Mouse (Mus musculus): ENCODE results near the gene Gpatch3. TPM values are rescaled to one million over a fixed set of nuclear protein-coding genes. Genes with fewer than 3 reads are reported as not detected.

Gpatch3 gene
- polyA plus RNA-seq, 1 experiment from 2014 or later: 6.2 TPM

- peaks cover 32% of the 10 kb centered on the region for H3K36me3 ChIP-seq (replicated peaks; ENCODE audit: control insufficient read depth, insufficient read depth)
- no peak overlapping the region; the same call in 1 of the 2 replicates for H3K27ac ChIP-seq
- H3K4me3 ChIP-seq (replicated peaks; ENCODE audit: low read length): no peak overlapping the region
- H3K9me3 ChIP-seq (ENCODE audit: control insufficient read depth, low read length): no peaks in the 10 kb centered on the region
- H3K4me1 ChIP-seq (replicated peaks; ENCODE audit: control insufficient read depth, insufficient read depth, low read length): no peaks in the 10 kb centered on the region
- no peak overlapping the region for H3K4me2 ChIP-seq (replicated peaks)
- no peak overlapping the region for H3K9ac ChIP-seq
- DNase-seq (ENCODE audit: low spot score) (no peak), ATAC-seq (ENCODE audit: low FRiP score) (no peak)
- H3K27me3 ChIP-seq (ENCODE audit: control insufficient read depth, insufficient read depth, low read length): no peaks in the 10 kb centered on the region
- whole genome bisulfite sequencing: 62% methylated on average over 11 of the region's 11 CpGs
Measured at GRCm38 (mm10) chr4:133625621-133626071, 51.1 kb downstream of the Gpatch3 start.

GRCm38 (mm10) chr4:133626221-133626620 is 51.7 kb downstream of the Gpatch3 start:
- no peak for ATAC-seq (ENCODE audit: low FRiP score)

GRCm38 (mm10) chr4:133626621-133627020 is 52.1 kb downstream of the Gpatch3 start:
- Histone ChIP-seq H3K4me1 (replicated peaks; ENCODE audit: control insufficient read depth, insufficient read depth, low read length) (peaks cover 5% of the 10 kb centered on the region; the same call in 1 of the 2 replicates), H3K36me3 (replicated peaks; ENCODE audit: control insufficient read depth, insufficient read depth) (peaks cover 32% of the 10 kb centered on the region), H3K4me3 (replicated peaks; ENCODE audit: low read length) (no peak overlapping the region), H3K9me3 (ENCODE audit: control insufficient read depth, low read length) (no peaks in the 10 kb centered on the region), H3K27me3 (ENCODE audit: control insufficient read depth, insufficient read depth, low read length) (no peaks in the 10 kb centered on the region), H3K9ac (no peak overlapping the region), H3K4me2 (replicated peaks) (no peak overlapping the region), H3K27ac (no peak overlapping the region)
- 86% methylated on average over 9 of the region's 9 CpGs for WGBS
- DNase-seq (ENCODE audit: low spot score) (no peak), ATAC-seq (ENCODE audit: low FRiP score) (no peak)

More at GRCm38 (mm10) chr4:133626221-133626620, 51.7 kb downstream of the Gpatch3 start:
- Histone ChIP-seq H3K27me3 (ENCODE audit: control insufficient read depth, insufficient read depth, low read length) (no peaks in the 10 kb centered on the region), H3K9me3 (ENCODE audit: control insufficient read depth, low read length) (no peaks in the 10 kb centered on the region), H3K4me3 (replicated peaks; ENCODE audit: low read length) (no peak overlapping the region), H3K4me1 (replicated peaks; ENCODE audit: control insufficient read depth, insufficient read depth, low read length) (peaks cover under 1% of the 10 kb centered on the region; the same call in 1 of the 2 replicates), H3K4me2 (replicated peaks) (no peak overlapping the region), H3K27ac (0 out of 2 replicates have a peak overlapping the region, but pooled peaks have one; percentile 32), H3K36me3 (replicated peaks; ENCODE audit: control insufficient read depth, insufficient read depth) (peaks cover 32% of the 10 kb centered on the region), H3K9ac (no peak overlapping the region)
- whole genome bisulfite sequencing: 32% methylated on average over 5 of the region's 5 CpGs
- no peak for DNase-seq (ENCODE audit: low spot score)

DNA sequence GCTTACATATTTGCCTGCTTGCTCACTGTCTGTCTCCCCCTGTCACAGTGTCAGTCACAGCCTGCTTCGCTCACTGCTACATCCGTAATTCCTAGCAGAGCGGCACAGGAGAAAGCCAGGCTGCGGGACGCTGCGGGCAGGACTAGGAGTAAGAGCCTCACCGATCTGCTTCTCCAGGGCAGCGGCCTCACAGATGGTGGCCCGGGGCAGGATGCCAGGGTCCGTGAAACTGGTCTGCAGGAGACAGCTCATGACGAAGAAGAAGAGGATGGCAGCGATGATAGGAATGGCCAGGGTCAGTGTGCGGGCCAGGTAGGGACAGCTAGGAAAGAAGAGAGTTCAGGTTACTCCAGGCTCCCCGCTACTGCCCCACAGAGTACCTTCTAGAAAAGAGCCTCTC is 52.5 kb downstream of the Gpatch3 start:
- no peak overlapping the region for H3K9ac ChIP-seq
- no peaks in the 10 kb centered on the region for H3K27me3 ChIP-seq (ENCODE audit: control insufficient read depth, insufficient read depth, low read length)
- no peak overlapping the region for H3K4me2 ChIP-seq (replicated peaks)
- no peaks in the 10 kb centered on the region for H3K9me3 ChIP-seq (ENCODE audit: control insufficient read depth, low read length)
- no peak overlapping the region for H3K27ac ChIP-seq
- H3K4me3 ChIP-seq (replicated peaks; ENCODE audit: low read length): no peak overlapping the region
- peaks cover 32% of the 10 kb centered on the region for H3K36me3 ChIP-seq (replicated peaks; ENCODE audit: control insufficient read depth, insufficient read depth)
- 90% methylated on average over 14 of the region's 14 CpGs for WGBS
- DNase-seq (ENCODE audit: low spot score) (no peak), ATAC-seq (ENCODE audit: low FRiP score) (no peak)
- peaks cover 9% of the 10 kb centered on the region; the same call in 1 of the 2 replicates for H3K4me1 ChIP-seq (replicated peaks; ENCODE audit: control insufficient read depth, insufficient read depth, low read length)

GRCm38 (mm10) chr4:133628517-133628916 is 54.0 kb downstream of the Gpatch3 start:
- Histone ChIP-seq H3K4me1 (replicated peaks; ENCODE audit: control insufficient read depth, insufficient read depth, low read length) (peaks cover 14% of the 10 kb centered on the region; the same call in 1 of the 2 replicates), H3K4me2 (replicated peaks) (no peak overlapping the region), H3K27ac (no peak overlapping the region), H3K4me3 (replicated peaks; ENCODE audit: low read length) (no peak overlapping the region), H3K36me3 (replicated peaks; ENCODE audit: control insufficient read depth, insufficient read depth) (peaks cover 32% of the 10 kb centered on the region), H3K27me3 (ENCODE audit: control insufficient read depth, insufficient read depth, low read length) (no peaks in the 10 kb centered on the region), H3K9ac (no peak overlapping the region), H3K9me3 (ENCODE audit: control insufficient read depth, low read length) (no peaks in the 10 kb centered on the region)
- DNase-seq (ENCODE audit: low spot score): no peak
- no peak for ATAC-seq (ENCODE audit: low FRiP score)
- WGBS: 88% methylated on average over 2 of the region's 2 CpGs

GRCm38 (mm10) chr4:133629191-133629590 is 54.6 kb downstream of the Gpatch3 start:
- Histone ChIP-seq H3K4me3 (replicated peaks; ENCODE audit: low read length) (no peak overlapping the region), H3K36me3 (replicated peaks; ENCODE audit: control insufficient read depth, insufficient read depth) (peaks cover 27% of the 10 kb centered on the region), H3K27me3 (ENCODE audit: control insufficient read depth, insufficient read depth, low read length) (no peaks in the 10 kb centered on the region), H3K4me2 (replicated peaks) (no peak overlapping the region), H3K27ac (no peak overlapping the region), H3K4me1 (replicated peaks; ENCODE audit: control insufficient read depth, insufficient read depth, low read length) (peaks cover 14% of the 10 kb centered on the region; the same call in 1 of the 2 replicates), H3K9me3 (ENCODE audit: control insufficient read depth, low read length) (no peaks in the 10 kb centered on the region), H3K9ac (no peak overlapping the region)
- WGBS: 87% methylated on average over 7 of the region's 7 CpGs
- ATAC-seq (ENCODE audit: low FRiP score): no peak
- no peak for DNase-seq (ENCODE audit: low spot score)

- Histone ChIP-seq H3K4me2 (replicated peaks) (no peak overlapping the region), H3K4me3 (replicated peaks; ENCODE audit: low read length) (no peak overlapping the region), H3K27ac (no peak overlapping the region), H3K4me1 (replicated peaks; ENCODE audit: control insufficient read depth, insufficient read depth, low read length) (peaks cover 14% of the 10 kb centered on the region; the same call in 1 of the 2 replicates), H3K9me3 (ENCODE audit: control insufficient read depth, low read length) (no peaks in the 10 kb centered on the region), H3K36me3 (replicated peaks; ENCODE audit: control insufficient read depth, insufficient read depth) (peaks cover 16% of the 10 kb centered on the region), H3K27me3 (ENCODE audit: control insufficient read depth, insufficient read depth, low read length) (no peaks in the 10 kb centered on the region), H3K9ac (no peak overlapping the region)
- WGBS: 94% methylated on average over 8 of the region's 8 CpGs
- DNase-seq (ENCODE audit: low spot score) (no peak), ATAC-seq (ENCODE audit: low FRiP score) (no peak)
Measured at GRCm38 (mm10) chr4:133630326-133630920, 55.9 kb downstream of the Gpatch3 start.

GRCm38 (mm10) chr4:133631071-133631768 is 56.7 kb downstream of the Gpatch3 start:
- Histone ChIP-seq H3K9ac (peak overlapping the region; percentile 93; the same call in 1 of the 2 replicates), H3K27me3 (ENCODE audit: control insufficient read depth, insufficient read depth, low read length) (no peaks in the 10 kb centered on the region), H3K4me3 (replicated peaks; ENCODE audit: low read length) (no peak overlapping the region), H3K4me2 (replicated peaks) (peak overlapping the region; percentile 94), H3K36me3 (replicated peaks; ENCODE audit: control insufficient read depth, insufficient read depth) (peaks cover 8% of the 10 kb centered on the region), H3K4me1 (replicated peaks; ENCODE audit: control insufficient read depth, insufficient read depth, low read length) (peaks cover 14% of the 10 kb centered on the region; the same call in 1 of the 2 replicates), H3K9me3 (ENCODE audit: control insufficient read depth, low read length) (no peaks in the 10 kb centered on the region), H3K27ac (no peak overlapping the region)
- 88% methylated on average over 14 of the region's 14 CpGs for WGBS
- ATAC-seq (ENCODE audit: low FRiP score) (no peak), DNase-seq (ENCODE audit: low spot score) (no peak)

GRCm38 (mm10) chr4:133631769-133632411 is 57.3 kb downstream of the Gpatch3 start:
- DNase-seq (ENCODE audit: low spot score): no peak
- WGBS: 35% methylated on average over 9 of the region's 9 CpGs
- Histone ChIP-seq H3K9me3 (ENCODE audit: control insufficient read depth, low read length) (no peaks in the 10 kb centered on the region), H3K27me3 (ENCODE audit: control insufficient read depth, insufficient read depth, low read length) (no peaks in the 10 kb centered on the region), H3K27ac (peak overlapping the region; percentile 90; the same call in 1 of the 2 replicates), H3K4me3 (replicated peaks; ENCODE audit: low read length) (peak overlapping the region; percentile 84), H3K9ac (peak overlapping the region; percentile 93), H3K4me2 (replicated peaks) (peak overlapping the region; percentile 94), H3K36me3 (replicated peaks; ENCODE audit: control insufficient read depth, insufficient read depth) (peaks cover 3% of the 10 kb centered on the region; the same call in 1 of the 2 replicates), H3K4me1 (replicated peaks; ENCODE audit: control insufficient read depth, insufficient read depth, low read length) (peaks cover 14% of the 10 kb centered on the region; the same call in 1 of the 2 replicates)
- no peak for ATAC-seq (ENCODE audit: low FRiP score)

Measured in hindbrain, embryonic 14.5 days (tissue).